8 mouse cellular contexts compared by ENCODE assay signal in genomic region chr6:148705711-148706110, GRCm38 (mm10).
DNase-seq lines count a peak whose midpoint lies in the region; ATAC-seq and TF ChIP-seq lines count a peak whose summit lies in the region.

No protein-coding gene starts in this region.

- peak; percentile 79 for TF ChIP-seq CTCF in liver, postnatal 0 days (IDR thresholded peaks at IDR 0.05; ENCODE audit: low read depth)
- peak; percentile 70 for TF ChIP-seq CTCF in stomach, postnatal 0 days (IDR thresholded peaks at IDR 0.05; ENCODE audit: low read depth)

- no peaks in the 10 kb centered on the region for H3K36me3 ChIP-seq in liver, postnatal 0 days (replicated peaks; ENCODE audit: insufficient read depth, low read length)
- no peaks in the 10 kb centered on the region for H3K36me3 ChIP-seq in stomach, postnatal 0 days (ENCODE audit: control insufficient read depth, insufficient read depth, low read length)

- no peak for ATAC-seq in liver, postnatal 0 days
- no peak for ATAC-seq in stomach, postnatal 0 days (ENCODE audit: low FRiP score, low TSS enrichment)

- WGBS in liver, postnatal 0 days (ENCODE audit: insufficient replicate concordance), result 21% methylated on average over 2 of the region's 2 CpGs
- 31% methylated on average over 2 of the region's 2 CpGs for WGBS in stomach, postnatal 0 days

- no peak overlapping the region for H3K27ac ChIP-seq in liver, postnatal 0 days (ENCODE audit: low read depth)
- H3K27ac ChIP-seq in stomach, postnatal 0 days (replicated peaks), result no peak overlapping the region

- intact Hi-C loops in gastrocnemius, postnatal 36 days (cut with DNase I), result loop anchor here (10.0 kb wide), 1 partner anchor 209 kb away; no protein-coding TSS in a partner anchor

- no peak for TF ChIP-seq EP300 in liver, postnatal 0 days (IDR thresholded peaks at IDR 0.05; ENCODE audit: low read depth)
- no peak for TF ChIP-seq EP300 in stomach, postnatal 0 days (optimal IDR thresholded peaks at IDR 0.05)

- H3K4me3 ChIP-seq in liver, postnatal 0 days (ENCODE audit: low read depth, low read length), result no peak overlapping the region
- H3K4me3 ChIP-seq in stomach, postnatal 0 days (ENCODE audit: low read depth, low read length), result no peak overlapping the region

- no peaks in the 10 kb centered on the region for H3K9me3 ChIP-seq in liver, postnatal 0 days (ENCODE audit: low read length)
- no peaks in the 10 kb centered on the region for H3K9me3 ChIP-seq in stomach, postnatal 0 days (ENCODE audit: control insufficient read depth, low read length)

- peak; percentile 18 for DNase-seq in gastrocnemius, adult 18-20 months (ENCODE audit: low spot score)
- DNase-seq in gastrocnemius, postnatal 36 days, result no peak
- DNase-seq in right cerebral cortex, postnatal 14 days, result peak; percentile 17
- no peak for DNase-seq in right cerebral cortex, postnatal 25 days
- peak; percentile 46 for DNase-seq in c-Kit-positive CD71-positive TER-119-negative erythroid progenitor cells, embryonic 14.5 days (ENCODE audit: low read depth)
- DNase-seq in liver, postnatal 0 days, result peak; percentile 65
- peak; percentile 24 for DNase-seq in stomach, postnatal 0 days (ENCODE audit: low spot score)
- DNase-seq in frontal cortex, postnatal 36 days (ENCODE audit: low spot score in 2 of 2), result no peak

- H3K27me3 ChIP-seq in liver, postnatal 0 days (ENCODE audit: insufficient read depth, low read length), result no peaks in the 10 kb centered on the region
- no peaks in the 10 kb centered on the region for H3K27me3 ChIP-seq in stomach, postnatal 0 days (ENCODE audit: control insufficient read depth, insufficient read depth, low read length)

- no peaks in the 10 kb centered on the region for H3K4me1 ChIP-seq in liver, postnatal 0 days (ENCODE audit: insufficient read depth)
- no peaks in the 10 kb centered on the region for H3K4me1 ChIP-seq in stomach, postnatal 0 days (replicated peaks; ENCODE audit: control insufficient read depth, insufficient read depth)

- no peak overlapping the region for H3K4me2 ChIP-seq in liver, postnatal 0 days (ENCODE audit: low read depth, low read length)
- H3K4me2 ChIP-seq in stomach, postnatal 0 days (replicated peaks; ENCODE audit: low read depth), result no peak overlapping the region

- H3K9ac ChIP-seq in liver, postnatal 0 days (replicated peaks), result no peak overlapping the region
- no peak overlapping the region for H3K9ac ChIP-seq in stomach, postnatal 0 days (ENCODE audit: low read length)

Comparison
In these comparisons a context has a peak if more than half of its experiments do, and no peak if none do; other contexts are left out.
1. DNase-seq: peak in gastrocnemius, adult 18-20 months (single experiment), right cerebral cortex, postnatal 14 days (single experiment), c-Kit-positive CD71-positive TER-119-negative erythroid progenitor cells, embryonic 14.5 days (single experiment), liver, postnatal 0 days (single experiment) and stomach, postnatal 0 days (single experiment); none in gastrocnemius, postnatal 36 days (0 of 2), right cerebral cortex, postnatal 25 days (single experiment) and frontal cortex, postnatal 36 days (0 of 2).